Comparison of ENCODE assay signal across 13 mouse cellular contexts in genomic region chr12:32482343-32482742, GRCm38 (mm10).
"Had no signal": no experiment of that assay in that cellular context is flagged by ENCODE, and none has a peak within 500 bp of the region (broad histone marks: within the 10 kb centered on the region; RNA-seq: fewer than 3 reads in every experiment).

No protein-coding gene starts in this region.

- H3K4me3 ChIP-seq: left cerebral cortex, adult 2 months; limb, embryonic 15.5 days; liver, embryonic 13.5 days; neural tube, embryonic 12.5 days had no signal

- H3K9ac ChIP-seq: limb, embryonic 15.5 days; liver, embryonic 13.5 days; neural tube, embryonic 12.5 days had no signal

- H3K36me3 ChIP-seq: limb, embryonic 15.5 days; liver, embryonic 13.5 days; neural tube, embryonic 12.5 days had no signal

- H3K4me2 ChIP-seq: limb, embryonic 15.5 days; liver, embryonic 13.5 days; neural tube, embryonic 12.5 days had no signal

- H3K9me3 ChIP-seq: limb, embryonic 15.5 days; liver, embryonic 13.5 days; neural tube, embryonic 12.5 days had no signal

- H3K4me1 ChIP-seq: limb, embryonic 15.5 days; liver, embryonic 13.5 days; neural tube, embryonic 12.5 days had no signal

- DNase-seq: kidney, adult 11 months; kidney, postnatal 10 days; kidney, postnatal 4 days; liver, embryonic 13.5 days; midbrain, embryonic 14.5 days; right cerebral cortex, postnatal 4 days; spleen, adult 18-20 months; thymus, adult 18-20 months; thymus, postnatal 14 days had no signal

- H3K27me3 ChIP-seq: limb, embryonic 15.5 days; liver, embryonic 13.5 days; neural tube, embryonic 12.5 days had no signal

- ATAC-seq: hindbrain, postnatal 0 days had no signal

- H3K27ac ChIP-seq: hindbrain, postnatal 0 days; left cerebral cortex, adult 2 months; limb, embryonic 15.5 days; liver, embryonic 13.5 days; neural tube, embryonic 12.5 days had no signal
